Mouse (Mus musculus) intestine, postnatal 0 days (tissue): Measurements from ENCODE around the gene Aldh16a1. TPM values are rescaled to one million over a fixed set of nuclear protein-coding genes. Genes with fewer than 3 reads are reported as not detected.
"Not testable (repeated sequence)": the region's sequence is repeated elsewhere in the genome, so short reads cannot be mapped to it uniquely, and the experiment has no call there.

Experiments
- ATAC-seq: fragments of 200-750 bp; cut with Nextera tagmentation; 2 replicates; pipeline ENCODE4 v1.8.0; 2017; ENCODE audit warnings: mild to moderate bottlenecking, moderate TSS enrichment, moderate library complexity
- H3K27ac ChIP-seq: fragments of 300-500 bp; sonication (generic); 2 replicates; pipeline ENCODE4 v1.5.1; 2014; ENCODE audit warnings: mild to moderate bottlenecking, low read depth, low read length, moderate library complexity
- H3K27me3 ChIP-seq: fragments of 300-500 bp; sonication (generic); replicated peaks from 2 replicates; pipeline ENCODE4 v1.6.1; 2014; ENCODE audit warnings: low read length, mixed read lengths; ENCODE audit not compliant: control insufficient read depth, insufficient read depth
- H3K36me3 ChIP-seq: fragments of 300-500 bp; sonication (generic); 2 replicates; pipeline ENCODE4 v1.6.1; 2014; ENCODE audit warnings: mild to moderate bottlenecking, moderate library complexity; ENCODE audit not compliant: control insufficient read depth, insufficient read depth
- H3K4me1 ChIP-seq: fragments of 300-500 bp; sonication (generic); replicated peaks from 2 replicates; pipeline ENCODE4 v1.6.1; 2014; ENCODE audit warnings: antibody characterized with exemption, low read length, mixed read lengths; ENCODE audit not compliant: control insufficient read depth, insufficient read depth
- H3K4me2 ChIP-seq: fragments of 300-500 bp; sonication (generic); replicated peaks from 2 replicates; pipeline ENCODE4 v1.6.1; 2014; ENCODE audit warnings: low read depth, mild to moderate bottlenecking, moderate library complexity
- H3K4me3 ChIP-seq: fragments of 300-500 bp; sonication (generic); 2 replicates; pipeline ENCODE4 v1.5.1; 2014; ENCODE audit warnings: low read depth, low read length
- H3K9ac ChIP-seq: fragments of 300-500 bp; sonication (generic); 2 replicates; pipeline ENCODE4 v1.6.1; 2014; ENCODE audit warnings: mild to moderate bottlenecking, low read depth, low read length
- H3K9me3 ChIP-seq: fragments of 300-500 bp; sonication (generic); 2 replicates; pipeline ENCODE4 v1.6.1; 2016; ENCODE audit warnings: mixed run types; ENCODE audit not compliant: control insufficient read depth
- CTCF ChIP-seq: sonication (generic); IDR thresholded peaks from 2 replicates; pipeline ENCODE4 v1.5.1; 2016; ENCODE audit warnings: low read depth, mild to moderate bottlenecking, control low read depth, antibody characterized with exemption, moderate library complexity
- WGBS: fragments of 180-500 bp; shearing (Covaris S2); extraction: QIAGEN DNeasy Blood & Tissue Kit; methylation state at CpG from one replicate; pipeline ENCODE4 v1.1.7; 2014; 5-methylcytosine and 5-hydroxymethylcytosine counted together
- polyA plus RNA-seq: library from polyadenylated mRNA; unstranded; fragments of >200 nt; fragmentation: Nextera tagmentation; extraction: Ambion mirVana; gene quantifications from 2 replicates; pipeline ENCODE4 v1.2.1, GENCODE M21; 2015

Aldh16a1 gene
- polyA plus RNA-seq, 1 experiment from 2014 or later = 86.8 TPM

- Histone ChIP-seq H3K9me3 (no peaks in the 10 kb centered on the region), H3K27ac (no peak overlapping the region), H3K27me3 (no peaks in the 10 kb centered on the region), H3K4me1 (0 out of 2 replicates have a peak, but pooled peaks cover 2% of the 10 kb centered on the region), H3K9ac (no peak overlapping the region), H3K4me2 (no peak overlapping the region), H3K36me3 (peaks cover 34% of the 10 kb centered on the region), H3K4me3 (no peak overlapping the region)
- TF ChIP-seq CTCF = no peak
- WGBS = 93% methylated on average over 15 of the region's 15 CpGs
- ATAC-seq = no peak
These were observed 1.8 kb upstream of the Aldh16a1 start for GRCm38 (mm10) chr7:45156206-45156605.

GRCm38 (mm10) chr7:45155590-45155989, 1.2 kb upstream of the Aldh16a1 start:
- Histone ChIP-seq H3K9me3 (no peaks in the 10 kb centered on the region), H3K9ac (no peak overlapping the region), H3K4me3 (no peak overlapping the region), H3K27ac (no peak overlapping the region), H3K36me3 (peaks cover 34% of the 10 kb centered on the region), H3K4me1 (peaks cover 6% of the 10 kb centered on the region; the same call in 1 of the 2 replicates), H3K27me3 (no peaks in the 10 kb centered on the region), H3K4me2 (no peak overlapping the region)
- ATAC-seq = no peak
- no peak for TF ChIP-seq CTCF
- WGBS = 84% methylated on average over 9 of the region's 9 CpGs

- H3K9me3 ChIP-seq = no peaks in the 10 kb centered on the region
- ATAC-seq = peak; percentile 53
These were observed 670 bp upstream of the Aldh16a1 start for GRCm38 (mm10) chr7:45154993-45155514.

GRCm38 (mm10) chr7:45153586-45153985, 798 bp downstream of the Aldh16a1 start:
- H3K4me1 ChIP-seq = peaks cover 8% of the 10 kb centered on the region; the same call in 1 of the 2 replicates
- H3K4me2 ChIP-seq = peak overlapping the region; percentile 68
- H3K27me3 ChIP-seq = no peaks in the 10 kb centered on the region
- peak overlapping the region; percentile 72 for H3K4me3 ChIP-seq
- peak overlapping the region; percentile 85 for H3K9ac ChIP-seq
- no peak for TF ChIP-seq CTCF
- H3K27ac ChIP-seq = peak overlapping the region; percentile 94
- no peak for ATAC-seq
- WGBS = 2% methylated on average over 5 of the region's 5 CpGs
- no peaks in the 10 kb centered on the region for H3K9me3 ChIP-seq
- peaks cover 23% of the 10 kb centered on the region for H3K36me3 ChIP-seq

More at GRCm38 (mm10) chr7:45154993-45155514, 670 bp upstream of the Aldh16a1 start:
- 0 out of 2 replicates have a peak overlapping the region, but pooled peaks have one; percentile 94 for H3K27ac ChIP-seq
- no peaks in the 10 kb centered on the region for H3K27me3 ChIP-seq
- TF ChIP-seq CTCF = peak; percentile 75
- peaks cover 29% of the 10 kb centered on the region for H3K36me3 ChIP-seq
- H3K4me1 ChIP-seq = peaks cover 8% of the 10 kb centered on the region; the same call in 1 of the 2 replicates
- H3K9ac ChIP-seq = no peak overlapping the region
- 67% methylated on average over 12 of the region's 12 CpGs for WGBS
- peak overlapping the region; percentile 72 for H3K4me3 ChIP-seq
- H3K4me2 ChIP-seq = peak overlapping the region; percentile 68

GRCm38 (mm10) chr7:45153052-45153451, 1.3 kb downstream of the Aldh16a1 start:
- 0 out of 2 replicates have a peak overlapping the region, but pooled peaks have one; percentile 85 for H3K9ac ChIP-seq
- H3K4me2 ChIP-seq = peak overlapping the region; percentile 68
- WGBS = 66% methylated on average over 2 of the region's 2 CpGs
- H3K9me3 ChIP-seq, H3K4me3 ChIP-seq, H3K27me3 ChIP-seq, ATAC-seq, H3K27ac ChIP-seq, H3K4me1 ChIP-seq: not testable (repeated sequence)
- H3K36me3 ChIP-seq = peaks cover 24% of the 10 kb centered on the region
- TF ChIP-seq CTCF = peak; percentile 14; the same call in 1 of the 2 replicates

GRCm38 (mm10) chr7:45151303-45151702, 3.1 kb downstream of the Aldh16a1 start:
- ATAC-seq = no peak
- Histone ChIP-seq H3K36me3 (peaks cover 29% of the 10 kb centered on the region), H3K4me1 (peaks cover 8% of the 10 kb centered on the region; the same call in 1 of the 2 replicates), H3K4me2 (no peak overlapping the region), H3K9ac (no peak overlapping the region), H3K27me3 (no peaks in the 10 kb centered on the region), H3K27ac (no peak overlapping the region), H3K9me3 (no peaks in the 10 kb centered on the region), H3K4me3 (no peak overlapping the region)
- WGBS = 44% methylated on average over 11 of the region's 11 CpGs
- TF ChIP-seq CTCF = no peak
